Mouse (Mus musculus) erythroblast, embryonic 14.5 days (primary cell): ENCODE measurements around the gene Cdkl3.

Experiments used
- GATA1 ChIP-seq: IDR thresholded peaks from 2 replicates; pipeline ENCODE4 v1.6.1; 2012; ENCODE audit warnings: low read length, inconsistent platforms, mixed read lengths
- TAL1 ChIP-seq: IDR thresholded peaks from 3 replicates; pipeline ENCODE4 v1.6.1; 2012; ENCODE audit warnings: low read length, inconsistent platforms, mixed read lengths

GRCm38 (mm10) chr11:51969511-51969910, 34.5 kb upstream of the Cdkl3 start:
- no peak for TF ChIP-seq TAL1
- no peak for TF ChIP-seq GATA1
